Mouse (Mus musculus): ENCODE data around the gene Hpcal4.

GRCm38 (mm10) chr4:123229166-123229565, 46.1 kb downstream of the Hpcal4 start:
- no peak for TF ChIP-seq CTCF (IDR thresholded peaks at IDR 0.05)
- no peak for TF ChIP-seq POLR2A (IDR thresholded peaks at IDR 0.05; ENCODE audit: insufficient read depth, low read depth, low read length)
